8 mouse cellular contexts compared by ENCODE assay signal in genomic region chr11:74589401-74590238, GRCm38 (mm10). TPM values are rescaled to one million over a fixed set of nuclear protein-coding genes. Genes with fewer than 3 reads are reported as not detected.
A peak's percentile ranks its signal among the peaks of the same experiment; 100 is the strongest.
DNase-seq lines count a peak whose midpoint lies in the region; ATAC-seq and TF ChIP-seq lines count a peak whose summit lies in the region.

No protein-coding gene starts in this region.

- H3K4me2 ChIP-seq in intestine, embryonic 16.5 days (ENCODE audit: low read depth, low read length) = peak overlapping the region; percentile 59
- peak overlapping the region; percentile 61 for H3K4me2 ChIP-seq in midbrain, embryonic 15.5 days

- peak; percentile 56; the same call in 1 of the 2 replicates for TF ChIP-seq POLR2A in cortical plate, adult 2 months (IDR thresholded peaks at IDR 0.05; ENCODE audit: extremely low read depth, insufficient read depth, low read length)

- peak overlapping the region; percentile 53 for H3K27ac ChIP-seq in cortical plate, adult 2 months (ENCODE audit: insufficient read depth, low read length)
- no peak overlapping the region for H3K27ac ChIP-seq in intestine, embryonic 16.5 days (ENCODE audit: low read length)
- peak overlapping the region; percentile 83 for H3K27ac ChIP-seq in midbrain, embryonic 15.5 days

- no peak for ATAC-seq in intestine, embryonic 16.5 days
- ATAC-seq in midbrain, embryonic 15.5 days (replicated peaks) = peak; percentile 94

- peaks cover 46% of the 10 kb centered on the region for H3K27me3 ChIP-seq in intestine, embryonic 16.5 days (replicated peaks; ENCODE audit: control insufficient read depth, insufficient read depth, low read length)
- peaks cover 24% of the 10 kb centered on the region; the same call in 1 of the 2 replicates for H3K27me3 ChIP-seq in midbrain, embryonic 15.5 days (replicated peaks)

- peaks cover 12% of the 10 kb centered on the region for H3K4me1 ChIP-seq in cortical plate, adult 2 months (ENCODE audit: control insufficient read depth, insufficient read depth, low read length)
- peaks cover 5% of the 10 kb centered on the region; the same call in 1 of the 2 replicates for H3K4me1 ChIP-seq in intestine, embryonic 16.5 days (ENCODE audit: control insufficient read depth, insufficient read depth, low read length)
- peaks cover 33% of the 10 kb centered on the region for H3K4me1 ChIP-seq in midbrain, embryonic 15.5 days

- no peaks in the 10 kb centered on the region for H3K36me3 ChIP-seq in intestine, embryonic 16.5 days (ENCODE audit: control insufficient read depth, insufficient read depth, low read length)
- H3K36me3 ChIP-seq in midbrain, embryonic 15.5 days (replicated peaks) = no peaks in the 10 kb centered on the region

- no peaks in the 10 kb centered on the region for H3K9me3 ChIP-seq in intestine, embryonic 16.5 days (ENCODE audit: control insufficient read depth, low read length)
- no peaks in the 10 kb centered on the region for H3K9me3 ChIP-seq in midbrain, embryonic 15.5 days

- peak; percentile 45 to 57 for DNase-seq in layer of hippocampus, adult 18-20 months (ENCODE audit: low spot score in 2 of 2)
- no peak for DNase-seq in layer of hippocampus, adult 9-10 months (ENCODE audit: low spot score)
- no peak for DNase-seq in ovary, postnatal 10 days (ENCODE audit: low spot score)
- DNase-seq in spleen, adult 18-20 months = no peak
- DNase-seq in heart, postnatal 4 days = no peak

- H3K4me3 ChIP-seq in cortical plate, adult 2 months (ENCODE audit: insufficient read depth, low read length) = peak overlapping the region; percentile 75
- H3K4me3 ChIP-seq in intestine, embryonic 16.5 days (ENCODE audit: low read length) = peak overlapping the region; percentile 43
- peak overlapping the region; percentile 53 for H3K4me3 ChIP-seq in midbrain, embryonic 15.5 days

- no peak overlapping the region for H3K9ac ChIP-seq in intestine, embryonic 16.5 days (ENCODE audit: low read depth, low read length)
- H3K9ac ChIP-seq in midbrain, embryonic 15.5 days = peak overlapping the region; percentile 56

- 2% methylated on average over 66 of the region's 66 CpGs for WGBS in intestine, embryonic 16.5 days
- 2% methylated on average over 66 of the region's 66 CpGs for WGBS in midbrain, embryonic 15.5 days

- TF ChIP-seq CTCF in cortical plate, adult 2 months (IDR thresholded peaks at IDR 0.05; ENCODE audit: extremely low read depth, insufficient read depth, low read length) = no peak

RNA-seq across cellular contexts. Expression of gene Rap1gap2, which starts 21.1 kb away (rescaled TPM):
- total RNA-seq in layer of hippocampus, adult 18-20 months (2021) = 100 to 1,000 TPM; 125 to 142 TPM
- 133 and 135 TPM in 2 replicates for polyA plus RNA-seq in cortical plate, adult 2 months (2012; rRNA removed)
- 8.4 and 10.5 TPM in 2 replicates for polyA plus RNA-seq in intestine, embryonic 16.5 days (2015; fragmentation: Nextera tagmentation; extraction: Ambion mirVana)
- polyA plus RNA-seq in midbrain, embryonic 15.5 days (2015; fragmentation: Nextera tagmentation; extraction: Ambion mirVana) = 14.5 and 15.8 TPM in 2 replicates
- 10 to 100 TPM; 47.8 to 53.8 TPM for total RNA-seq in heart, postnatal 4 days (2021)

RNA-seq across cellular contexts. Expression of gene Ccdc92b, which starts 29.8 kb away (rescaled TPM):
- total RNA-seq in layer of hippocampus, adult 18-20 months (2021) = 10 to 100 TPM; 26.5 to 27.8 TPM
- 22.7 and 23.1 TPM in 2 replicates for polyA plus RNA-seq in cortical plate, adult 2 months (2012; rRNA removed)
- 0.29 and 0.53 TPM in 2 replicates for polyA plus RNA-seq in intestine, embryonic 16.5 days (2015; fragmentation: Nextera tagmentation; extraction: Ambion mirVana)
- 3.3 and 4.0 TPM in 2 replicates for polyA plus RNA-seq in midbrain, embryonic 15.5 days (2015; fragmentation: Nextera tagmentation; extraction: Ambion mirVana)
- total RNA-seq in heart, postnatal 4 days (2021) = under 1 TPM; 0.60 to 0.72 TPM

RNA-seq across cellular contexts. Expression of gene Cluh, which starts 59.7 kb away (rescaled TPM):
- total RNA-seq in layer of hippocampus, adult 18-20 months (2021) = 10 to 100 TPM; 73.7 to 73.9 TPM
- 51.1 and 52.2 TPM in 2 replicates for polyA plus RNA-seq in cortical plate, adult 2 months (2012; rRNA removed)
- polyA plus RNA-seq in intestine, embryonic 16.5 days (2015; fragmentation: Nextera tagmentation; extraction: Ambion mirVana) = 57.0 and 66.0 TPM in 2 replicates
- 18.2 TPM in 2 replicates for polyA plus RNA-seq in midbrain, embryonic 15.5 days (2015; fragmentation: Nextera tagmentation; extraction: Ambion mirVana)
- total RNA-seq in heart, postnatal 4 days (2021) = 100 to 1,000 TPM; 220 to 229 TPM

Comparison
In these comparisons a context has a peak if more than half of its experiments do, and no peak if none do; other contexts are left out.
1. DNase-seq: peak in layer of hippocampus, adult 18-20 months (2 of 2); none in layer of hippocampus, adult 9-10 months (single experiment), ovary, postnatal 10 days (single experiment), spleen, adult 18-20 months (0 of 2) and heart, postnatal 4 days (single experiment).
2. Peak in every context shown above with its lines, with median percentiles within 50 percentile points of each other: H3K4me3 ChIP-seq.